Mouse (Mus musculus): ENCODE data around the gene Lcn8.
"Not testable (repeated sequence)": the region's sequence is repeated elsewhere in the genome, so short reads cannot be mapped to it uniquely, and the experiment has no call there.

Lcn8 gene

GRCm38 (mm10) chr2:25664125-25664524, 11.2 kb downstream of the Lcn8 start:
- DNase-seq (ENCODE audit: low read depth, low spot score), result no peak

DNA sequence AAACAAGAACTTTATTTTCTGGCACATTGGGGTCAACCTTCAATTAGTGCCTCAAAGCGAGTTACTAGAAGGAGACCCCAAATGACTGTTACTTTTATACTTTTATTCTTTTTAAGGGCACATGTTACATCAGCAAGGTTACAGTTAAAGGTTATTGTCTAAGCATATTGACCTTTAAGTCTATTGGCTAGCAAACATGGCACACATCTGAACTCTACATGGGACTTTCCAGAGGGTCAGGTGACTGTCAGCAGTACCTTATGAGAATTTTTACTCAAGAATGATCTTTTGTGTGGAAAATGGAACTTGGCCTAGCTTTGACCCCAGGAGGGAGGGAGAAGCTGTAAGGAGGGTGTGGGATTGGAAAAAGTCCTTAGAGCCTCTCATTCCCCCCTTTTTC, 13.6 kb downstream of the Lcn8 start:
- no peak for DNase-seq (ENCODE audit: low read depth, low spot score)

DNA sequence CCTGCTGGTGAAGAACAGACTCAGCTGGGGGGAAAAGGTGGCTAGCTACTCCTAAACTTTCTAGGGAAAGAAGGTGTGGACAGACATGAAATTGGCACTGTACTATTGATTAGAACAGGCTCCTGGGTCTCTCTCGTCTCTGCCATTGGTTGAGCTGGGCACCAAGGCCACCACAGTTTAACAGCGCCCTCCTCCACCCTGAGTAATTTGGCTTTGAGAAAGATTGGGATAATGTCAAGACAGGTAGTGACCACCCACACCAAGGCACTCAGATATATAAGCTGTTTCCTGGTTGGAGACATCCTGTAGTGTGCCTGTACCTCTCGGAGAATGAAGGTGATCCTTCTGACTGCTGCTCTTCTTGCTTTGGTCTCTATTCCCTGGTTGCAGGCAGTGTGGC, 23.6 kb downstream of the Lcn8 start, which contains the start of gene Lcn6:
Lcn6 (plus strand) TSS at position 301 of the 400 bp plus-strand sequence.
- no peak for DNase-seq (ENCODE audit: low read depth, low spot score)

DNA sequence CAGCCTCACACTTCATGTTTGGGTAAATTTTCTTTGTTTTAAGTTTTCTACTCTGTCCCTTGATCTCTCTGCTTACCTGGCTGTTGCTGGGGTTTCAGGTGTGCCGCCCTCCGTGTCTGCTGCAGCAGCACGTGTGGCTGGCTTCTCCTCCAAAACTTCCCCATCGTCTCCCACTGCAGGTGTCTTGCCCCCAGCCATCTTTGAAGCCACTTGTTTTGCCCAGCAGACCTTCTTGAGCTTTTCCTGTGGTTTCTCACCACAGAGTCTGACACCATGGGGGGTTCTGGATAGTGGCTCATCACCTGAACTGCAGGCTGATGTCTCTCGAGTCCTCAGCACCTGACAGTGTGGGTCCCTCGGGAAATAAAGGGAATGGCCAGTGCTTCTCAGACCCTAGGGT, 26.6 kb downstream of the Lcn8 start:
- DNase-seq (ENCODE audit: low read depth, low spot score), result no peak

- no peak for DNase-seq (ENCODE audit: low read depth, low spot score)
These were observed 29.5 kb downstream of the Lcn8 start, which contains the start of gene Lcn10 for GRCm38 (mm10) chr2:25682426-25682825. TSS of gene Lcn10 (plus strand) at chr2:25682726.

GRCm38 (mm10) chr2:25686941-25687340, 34.0 kb downstream of the Lcn8 start:
- no peak for DNase-seq (ENCODE audit: low read depth, low spot score)

GRCm38 (mm10) chr2:25694605-25695004, 41.7 kb downstream of the Lcn8 start:
- peak; percentile 55 for DNase-seq (ENCODE audit: low read depth, low spot score)

GRCm38 (mm10) chr2:25696951-25697350, 44.0 kb downstream of the Lcn8 start:
- no peak for DNase-seq (ENCODE audit: low read depth, low spot score)

- DNase-seq (ENCODE audit: low read depth, low spot score), result no peak
These were observed 45.8 kb downstream of the Lcn8 start for GRCm38 (mm10) chr2:25698696-25699095.

GRCm38 (mm10) chr2:25699743-25700142, 46.8 kb downstream of the Lcn8 start, which contains the start of gene Obp2a:
TSS of gene Obp2a (plus strand) at chr2:25700043.
- not testable (repeated sequence) for DNase-seq (ENCODE audit: low read depth, low spot score)

DNA sequence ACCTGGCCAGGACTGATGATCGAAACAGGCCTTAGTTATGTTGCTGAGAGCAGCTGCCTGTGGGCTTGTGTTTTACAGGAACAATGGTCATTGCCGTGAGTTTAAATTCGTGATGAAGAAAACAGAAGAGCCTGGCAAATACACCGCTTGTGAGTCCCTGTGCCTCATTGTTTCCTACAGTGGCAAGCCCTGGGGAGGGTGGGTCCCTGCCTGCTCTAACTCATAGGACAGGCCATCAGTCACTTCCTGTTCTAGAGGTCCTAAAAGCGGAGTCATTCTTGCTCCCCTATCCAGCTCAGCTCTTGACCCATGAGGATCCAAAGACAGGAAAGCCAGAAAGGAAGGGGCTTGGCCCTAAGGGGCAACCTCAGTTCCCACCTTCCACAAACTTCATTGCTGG, 48.1 kb downstream of the Lcn8 start:
- no peak for DNase-seq (ENCODE audit: low read depth, low spot score)

GRCm38 (mm10) chr2:25703706-25704105, 50.8 kb downstream of the Lcn8 start:
- DNase-seq (ENCODE audit: low read depth, low spot score), result no peak

All from forelimb bud, embryonic 11.5 days (tissue).